Mouse (Mus musculus): ENCODE measurements at regions not wholly inside any gene's neighbourhood (a gene's known extent, or its start where the extent isn't known, plus 50 kb on each side); places are given as distances from the start of the nearest gene placed in this dataset.

DNA sequence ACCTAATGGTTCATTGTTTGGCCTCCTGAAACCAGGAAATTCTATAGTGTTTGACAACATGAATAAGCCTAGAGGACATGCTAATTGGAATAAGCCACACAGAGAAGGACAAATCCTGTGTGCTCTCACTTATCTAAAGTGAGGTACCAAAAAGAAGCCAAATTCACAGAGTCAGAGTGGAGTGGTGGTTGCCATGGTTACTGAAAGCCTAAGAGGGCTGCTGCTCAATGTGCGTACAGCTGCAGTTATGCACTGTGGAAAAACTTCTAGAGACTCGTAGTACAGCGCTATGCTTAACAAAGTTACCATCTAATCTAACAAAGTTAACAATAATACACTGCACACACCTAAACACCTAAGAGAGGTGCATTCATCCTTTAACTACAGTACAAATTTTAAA, 171.4 kb upstream of the Ntm start:
- TF ChIP-seq EP300 (IDR thresholded peaks at IDR 0.05; ENCODE audit: low read depth) = no peak
- no peak for TF ChIP-seq CTCF (IDR thresholded peaks at IDR 0.05; ENCODE audit: low read depth)

All from liver, embryonic 14.5 days (tissue).